ENCODE assay signal across 18 mouse cellular contexts in genomic region chr14:30789471-30789870, GRCm38 (mm10). TPM values are rescaled to one million over a fixed set of nuclear protein-coding genes. Genes with fewer than 3 reads are reported as not detected.
DNase-seq lines count a peak whose midpoint lies in the region; ATAC-seq lines count a peak whose summit lies in the region.
"Had no signal": no experiment of that assay in that cellular context is flagged by ENCODE, and none has a peak within 500 bp of the region (broad histone marks: within the 10 kb centered on the region; RNA-seq: fewer than 3 reads in every experiment).

No protein-coding gene starts in this region.

- no peak overlapping the region for H3K4me2 ChIP-seq in forebrain, embryonic 15.5 days (replicated peaks)
- H3K4me2 ChIP-seq: hindbrain, embryonic 15.5 days; liver, embryonic 13.5 days; neural tube, embryonic 12.5 days had no signal

- no peak overlapping the region for H3K4me3 ChIP-seq in forebrain, embryonic 15.5 days
- H3K4me3 ChIP-seq: heart, embryonic 10.5 days; hindbrain, embryonic 15.5 days; liver, embryonic 13.5 days; megakaryocyte, embryonic 14.5 days; neural tube, embryonic 12.5 days had no signal

- ATAC-seq in frontal cortex, adult (ENCODE audit: low TSS enrichment) = peak; percentile 88
- no peak for ATAC-seq in forebrain, embryonic 15.5 days (replicated peaks)

- no peaks in the 10 kb centered on the region for H3K4me1 ChIP-seq in forebrain, embryonic 15.5 days
- H3K4me1 ChIP-seq: heart, embryonic 10.5 days; hindbrain, embryonic 15.5 days; neural tube, embryonic 12.5 days had no signal

- peaks cover 50% of the 10 kb centered on the region for H3K36me3 ChIP-seq in forebrain, embryonic 15.5 days

- no peaks in the 10 kb centered on the region for H3K27me3 ChIP-seq in forebrain, embryonic 15.5 days
- H3K27me3 ChIP-seq: hindbrain, embryonic 15.5 days; liver, embryonic 13.5 days; megakaryocyte, embryonic 14.5 days; neural tube, embryonic 12.5 days had no signal

- no peak overlapping the region for H3K9ac ChIP-seq in forebrain, embryonic 15.5 days (replicated peaks)
- H3K9ac ChIP-seq: hindbrain, embryonic 15.5 days; liver, embryonic 13.5 days; neural tube, embryonic 12.5 days had no signal

- no peak overlapping the region for H3K27ac ChIP-seq in forebrain, embryonic 15.5 days (replicated peaks)
- H3K27ac ChIP-seq: heart, embryonic 10.5 days; hindbrain, embryonic 15.5 days; liver, embryonic 13.5 days; neural tube, embryonic 12.5 days had no signal

- no peak for DNase-seq in frontal cortex, postnatal 10 days (ENCODE audit: low spot score in 2 of 2)
- DNase-seq in right cerebral cortex, adult 18-20 months = peak; percentile 54
- no peak for DNase-seq in right cerebral cortex, postnatal 4 days
- DNase-seq in adrenal gland, postnatal 10 days = peak; percentile 40
- DNase-seq in left cerebral cortex, postnatal 36 days (ENCODE audit: low spot score in 2 of 2) = peak; percentile 32 to 38
- DNase-seq in spleen, postnatal 10 days (ENCODE audit: low spot score in 2 of 2) = no peak
- DNase-seq: B cell, adult 2 months; cerebellum, adult 2 months; gastrocnemius, postnatal 36 days; kidney, adult 11 months; kidney, postnatal 25 days; liver, embryonic 13.5 days had no signal

- intact Hi-C loops in left cerebral cortex, postnatal 36 days (cut with DNase I) = no loop called here

- WGBS in forebrain, embryonic 15.5 days = 65% methylated on average over 1 of the region's 1 CpGs

- no peaks in the 10 kb centered on the region for H3K9me3 ChIP-seq in forebrain, embryonic 15.5 days
- H3K9me3 ChIP-seq: heart, embryonic 10.5 days; hindbrain, embryonic 15.5 days; liver, embryonic 13.5 days; megakaryocyte, embryonic 14.5 days; neural tube, embryonic 12.5 days had no signal

RNA-seq across cellular contexts. Expression of gene Tmem110, which starts 35.9 kb away (rescaled TPM):
- 10 to 100 TPM; 23.2 to 27.1 TPM for total RNA-seq in adrenal gland, postnatal 10 days (2021)
- total RNA-seq in left cerebral cortex, postnatal 36 days (2021) = 10 to 100 TPM; 23.4 to 24.2 TPM
- polyA plus RNA-seq in forebrain, embryonic 15.5 days (2015; fragmentation: Nextera tagmentation; extraction: Ambion mirVana) = 17.3 and 18.0 TPM in 2 replicates

Comparison
In these comparisons a context has a peak if more than half of its experiments do, and no peak if none do; other contexts are left out.
1. DNase-seq: peak in right cerebral cortex, adult 18-20 months (single experiment), adrenal gland, postnatal 10 days (single experiment) and left cerebral cortex, postnatal 36 days (2 of 2); none in frontal cortex, postnatal 10 days (0 of 2), right cerebral cortex, postnatal 4 days (single experiment) and spleen, postnatal 10 days (0 of 2).